Mouse (Mus musculus): ENCODE data around the gene Naa15. TPM values are rescaled to one million over a fixed set of nuclear protein-coding genes. Genes with fewer than 3 reads are reported as not detected.
"Not testable (repeated sequence)": the region's sequence is repeated elsewhere in the genome, so short reads cannot be mapped to it uniquely, and the experiment has no call there.

Gene Naa15
- polyA plus RNA-seq, 1 experiment from 2014 or later, result 38.2 TPM

GRCm38 (mm10) chr3:51397700-51398299 is 17.1 kb upstream of the Naa15 start:
- Histone ChIP-seq H3K4me2 (ENCODE audit: low read length) (no peak overlapping the region), H3K27ac (ENCODE audit: low read length) (no peak overlapping the region), H3K9me3 (replicated peaks; ENCODE audit: control insufficient read depth, low read length, poor library complexity, severe bottlenecking) (no peaks in the 10 kb centered on the region), H3K36me3 (ENCODE audit: control insufficient read depth, insufficient read depth, low read length) (no peaks in the 10 kb centered on the region; the same call in 1 of the 2 replicates), H3K4me3 (ENCODE audit: low read depth, low read length) (no peak overlapping the region), H3K4me1 (ENCODE audit: control insufficient read depth, insufficient read depth, low read length) (peaks cover 8% of the 10 kb centered on the region), H3K27me3 (ENCODE audit: control insufficient read depth, insufficient read depth, low read depth, low read length) (peaks cover 22% of the 10 kb centered on the region), H3K9ac (ENCODE audit: low read depth, low read length) (no peak overlapping the region)
- WGBS, result 53% methylated on average over 15 of the region's 15 CpGs
- no peak for ATAC-seq

GRCm38 (mm10) chr3:51398667-51399066 is 16.3 kb upstream of the Naa15 start:
- no peak for ATAC-seq
- no peak overlapping the region for H3K27ac ChIP-seq (ENCODE audit: low read length)
- no peak overlapping the region for H3K4me2 ChIP-seq (ENCODE audit: low read length)
- no peak overlapping the region for H3K9ac ChIP-seq (ENCODE audit: low read depth, low read length)
- H3K4me3 ChIP-seq (ENCODE audit: low read depth, low read length), result no peak overlapping the region
- H3K36me3 ChIP-seq (ENCODE audit: control insufficient read depth, insufficient read depth, low read length), result no peaks in the 10 kb centered on the region; the same call in 1 of the 2 replicates
- H3K27me3 ChIP-seq (ENCODE audit: control insufficient read depth, insufficient read depth, low read depth, low read length), result peaks cover 22% of the 10 kb centered on the region
- WGBS, result 2% methylated on average over 3 of the region's 3 CpGs
- H3K4me1 ChIP-seq (ENCODE audit: control insufficient read depth, insufficient read depth, low read length), result peaks cover 8% of the 10 kb centered on the region
- H3K9me3 ChIP-seq (replicated peaks; ENCODE audit: control insufficient read depth, low read length, poor library complexity, severe bottlenecking), result no peaks in the 10 kb centered on the region

- Histone ChIP-seq H3K4me3 (ENCODE audit: low read depth, low read length) (no peak overlapping the region), H3K9me3 (replicated peaks; ENCODE audit: control insufficient read depth, low read length, poor library complexity, severe bottlenecking) (no peaks in the 10 kb centered on the region), H3K4me1 (ENCODE audit: control insufficient read depth, insufficient read depth, low read length) (peaks cover 8% of the 10 kb centered on the region), H3K36me3 (ENCODE audit: control insufficient read depth, insufficient read depth, low read length) (no peaks in the 10 kb centered on the region; the same call in 1 of the 2 replicates), H3K4me2 (ENCODE audit: low read length) (no peak overlapping the region), H3K27me3 (ENCODE audit: control insufficient read depth, insufficient read depth, low read depth, low read length) (peaks cover 22% of the 10 kb centered on the region), H3K27ac (ENCODE audit: low read length) (no peak overlapping the region), H3K9ac (ENCODE audit: low read depth, low read length) (no peak overlapping the region)
- 59% methylated on average over 4 of the region's 4 CpGs for WGBS
- no peak for ATAC-seq
Measured at GRCm38 (mm10) chr3:51399531-51399930, 15.4 kb upstream of the Naa15 start.

GRCm38 (mm10) chr3:51400682-51401081 is 14.3 kb upstream of the Naa15 start:
- ATAC-seq, result no peak
- H3K27me3 ChIP-seq (ENCODE audit: control insufficient read depth, insufficient read depth, low read depth, low read length), result peaks cover 18% of the 10 kb centered on the region
- H3K4me1 ChIP-seq (ENCODE audit: control insufficient read depth, insufficient read depth, low read length), result peaks cover 8% of the 10 kb centered on the region
- H3K9ac ChIP-seq (ENCODE audit: low read depth, low read length), result no peak overlapping the region
- WGBS, result 76% methylated on average over 10 of the region's 10 CpGs
- H3K9me3 ChIP-seq (replicated peaks; ENCODE audit: control insufficient read depth, low read length, poor library complexity, severe bottlenecking), result no peaks in the 10 kb centered on the region
- no peak overlapping the region for H3K4me3 ChIP-seq (ENCODE audit: low read depth, low read length)
- H3K27ac ChIP-seq (ENCODE audit: low read length), result no peak overlapping the region
- no peak overlapping the region for H3K4me2 ChIP-seq (ENCODE audit: low read length)
- no peaks in the 10 kb centered on the region; the same call in 1 of the 2 replicates for H3K36me3 ChIP-seq (ENCODE audit: control insufficient read depth, insufficient read depth, low read length)

GRCm38 (mm10) chr3:51402054-51402453 is 12.9 kb upstream of the Naa15 start:
- not testable (repeated sequence) for H3K9ac ChIP-seq (ENCODE audit: low read depth, low read length); ATAC-seq; H3K27me3 ChIP-seq (ENCODE audit: control insufficient read depth, insufficient read depth, low read depth, low read length); H3K4me1 ChIP-seq (ENCODE audit: control insufficient read depth, insufficient read depth, low read length); H3K9me3 ChIP-seq (replicated peaks; ENCODE audit: control insufficient read depth, low read length, poor library complexity, severe bottlenecking); H3K4me3 ChIP-seq (ENCODE audit: low read depth, low read length); H3K4me2 ChIP-seq (ENCODE audit: low read length); H3K27ac ChIP-seq (ENCODE audit: low read length); H3K36me3 ChIP-seq (ENCODE audit: control insufficient read depth, insufficient read depth, low read length)
- 70% methylated on average over 4 of the region's 4 CpGs for WGBS

- 93% methylated on average over 12 of the region's 12 CpGs for WGBS
- peaks cover 2% of the 10 kb centered on the region for H3K36me3 ChIP-seq (ENCODE audit: control insufficient read depth, insufficient read depth, low read length)
- peaks cover 4% of the 10 kb centered on the region for H3K27me3 ChIP-seq (ENCODE audit: control insufficient read depth, insufficient read depth, low read depth, low read length)
- no peak overlapping the region for H3K4me2 ChIP-seq (ENCODE audit: low read length)
- H3K27ac ChIP-seq (ENCODE audit: low read length), result no peak overlapping the region
- no peak for ATAC-seq
- H3K4me3 ChIP-seq (ENCODE audit: low read depth, low read length), result no peak overlapping the region
- no peaks in the 10 kb centered on the region for H3K9me3 ChIP-seq (replicated peaks; ENCODE audit: control insufficient read depth, low read length, poor library complexity, severe bottlenecking)
- H3K9ac ChIP-seq (ENCODE audit: low read depth, low read length), result no peak overlapping the region
- H3K4me1 ChIP-seq (ENCODE audit: control insufficient read depth, insufficient read depth, low read length), result peaks cover 4% of the 10 kb centered on the region
Measured at GRCm38 (mm10) chr3:51402628-51403027, 12.3 kb upstream of the Naa15 start.

GRCm38 (mm10) chr3:51407870-51408560 is 6.9 kb upstream of the Naa15 start:
- peak; percentile 11; the same call in 1 of the 2 replicates for ATAC-seq
- Histone ChIP-seq H3K27ac (ENCODE audit: low read length) (peak overlapping the region; percentile 96), H3K27me3 (ENCODE audit: control insufficient read depth, insufficient read depth, low read depth, low read length) (no peaks in the 10 kb centered on the region), H3K4me3 (ENCODE audit: low read depth, low read length) (peak overlapping the region; percentile 88), H3K36me3 (ENCODE audit: control insufficient read depth, insufficient read depth, low read length) (peaks cover 2% of the 10 kb centered on the region), H3K4me1 (ENCODE audit: control insufficient read depth, insufficient read depth, low read length) (peaks cover 11% of the 10 kb centered on the region), H3K9me3 (replicated peaks; ENCODE audit: control insufficient read depth, low read length, poor library complexity, severe bottlenecking) (no peaks in the 10 kb centered on the region), H3K4me2 (ENCODE audit: low read length) (peak overlapping the region; percentile 69), H3K9ac (ENCODE audit: low read depth, low read length) (peak overlapping the region; percentile 97)
- 21% methylated on average over 20 of the region's 20 CpGs for WGBS

- peak within 1 kb of the TSS; percentile 97 for H3K9ac ChIP-seq (ENCODE audit: low read depth, low read length)
- no peaks in the 10 kb centered on the region for H3K9me3 ChIP-seq (replicated peaks; ENCODE audit: control insufficient read depth, low read length, poor library complexity, severe bottlenecking)
- WGBS, result 0% methylated on average over 37 of the region's 40 CpGs
- ATAC-seq, result peak; percentile 91
- peak within 1 kb of the TSS; percentile 88 for H3K4me3 ChIP-seq (ENCODE audit: low read depth, low read length)
- H3K27me3 ChIP-seq (ENCODE audit: control insufficient read depth, insufficient read depth, low read depth, low read length), result no peaks in the 10 kb centered on the region
- peaks cover 11% of the 10 kb centered on the region for H3K4me1 ChIP-seq (ENCODE audit: control insufficient read depth, insufficient read depth, low read length)
- H3K36me3 ChIP-seq (ENCODE audit: control insufficient read depth, insufficient read depth, low read length), result peaks cover 2% of the 10 kb centered on the region
- H3K4me2 ChIP-seq (ENCODE audit: low read length), result peak within 1 kb of the TSS; percentile 69
- peak within 1 kb of the TSS; percentile 96 for H3K27ac ChIP-seq (ENCODE audit: low read length)
Measured at GRCm38 (mm10) chr3:51408561-51409183, 6.3 kb upstream of the Naa15 start, which contains the start of gene Ndufc1. Gene Ndufc1, minus strand, starts transcription at chr3:51408988.

- Histone ChIP-seq H3K27ac (ENCODE audit: low read length) (no peak overlapping the region), H3K9ac (ENCODE audit: low read depth, low read length) (no peak overlapping the region), H3K4me3 (ENCODE audit: low read depth, low read length) (no peak overlapping the region), H3K4me2 (ENCODE audit: low read length) (no peak overlapping the region), H3K27me3 (ENCODE audit: control insufficient read depth, insufficient read depth, low read depth, low read length) (no peaks in the 10 kb centered on the region), H3K9me3 (replicated peaks; ENCODE audit: control insufficient read depth, low read length, poor library complexity, severe bottlenecking) (no peaks in the 10 kb centered on the region), H3K36me3 (ENCODE audit: control insufficient read depth, insufficient read depth, low read length) (no peaks in the 10 kb centered on the region), H3K4me1 (ENCODE audit: control insufficient read depth, insufficient read depth, low read length) (peaks cover 19% of the 10 kb centered on the region)
- no peak for ATAC-seq
- WGBS, result 94% methylated on average over 7 of the region's 7 CpGs
Measured at GRCm38 (mm10) chr3:51412457-51412856, 2.5 kb upstream of the Naa15 start.

Measured in midbrain, embryonic 16.5 days (tissue).